Comparison of ENCODE assay signal across 8 mouse cellular contexts in the genomic region with DNA sequence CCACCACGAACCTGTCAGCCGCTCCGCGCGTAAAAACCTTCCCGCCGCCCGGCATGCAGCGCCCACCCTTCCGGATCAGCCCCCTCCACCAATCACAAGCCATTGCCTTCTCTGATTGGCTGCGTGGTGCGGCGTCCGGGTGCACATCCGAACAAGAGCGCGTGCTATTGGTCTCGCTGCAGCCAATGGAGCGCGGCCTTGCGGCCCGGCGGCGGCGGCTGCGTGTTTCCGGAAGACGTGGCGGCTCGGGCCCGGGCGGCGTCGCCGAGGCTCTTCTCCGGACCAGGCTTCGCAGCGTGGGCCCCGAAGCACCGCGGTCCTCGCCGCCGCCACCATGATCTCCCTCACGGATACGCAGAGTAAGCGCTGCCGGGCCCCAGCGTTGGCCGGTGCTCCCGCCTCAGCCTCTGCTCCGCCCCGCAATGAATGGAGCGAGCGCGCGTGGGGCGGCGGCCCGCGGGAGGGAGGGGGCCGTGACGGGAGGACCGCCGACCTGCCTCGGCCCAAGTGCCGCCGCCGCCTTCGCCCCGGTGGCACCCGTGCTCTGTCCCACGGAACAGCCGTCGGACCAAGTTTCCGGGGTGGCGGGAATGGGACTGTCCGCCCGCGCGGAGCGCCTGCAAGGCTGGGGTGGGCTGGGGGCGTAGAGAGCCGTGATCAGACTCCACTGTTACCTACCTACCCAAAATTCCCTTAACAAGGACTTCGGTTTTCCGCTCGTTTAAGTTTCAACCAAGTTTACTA. TPM values are rescaled to one million over a fixed set of nuclear protein-coding genes. Genes with fewer than 3 reads are reported as not detected.
DNase-seq lines count a peak whose midpoint lies in the region; ATAC-seq and TF ChIP-seq lines count a peak whose summit lies in the region.

Gene Recql, minus strand, starts transcription at position 77 of the 744 bp plus-strand sequence.
Gene Golt1b, plus strand, starts transcription at position 211 of the 744 bp plus-strand sequence.

- no peaks in the 10 kb centered on the region for H3K4me1 ChIP-seq in ES-Bruce4 (ENCODE audit: control insufficient read depth, insufficient read depth, low read length)
- H3K4me1 ChIP-seq in forebrain, embryonic 13.5 days, result peaks cover 26% of the 10 kb centered on the region
- peaks cover 15% of the 10 kb centered on the region for H3K4me1 ChIP-seq in liver, postnatal 0 days (ENCODE audit: insufficient read depth)
- peaks cover 6% of the 10 kb centered on the region; the same call in 1 of the 2 replicates for H3K4me1 ChIP-seq in neural tube, embryonic 14.5 days (ENCODE audit: control insufficient read depth, insufficient read depth, low read length)

- no peaks in the 10 kb centered on the region; the same call in 1 of the 2 replicates for H3K36me3 ChIP-seq in ES-Bruce4 (ENCODE audit: control insufficient read depth, insufficient read depth, low read length, poor library complexity, severe bottlenecking)
- H3K36me3 ChIP-seq in forebrain, embryonic 13.5 days (ENCODE audit: poor library complexity, severe bottlenecking), result no peaks in the 10 kb centered on the region
- H3K36me3 ChIP-seq in liver, postnatal 0 days (replicated peaks; ENCODE audit: insufficient read depth, low read length), result no peaks in the 10 kb centered on the region
- no peaks in the 10 kb centered on the region for H3K36me3 ChIP-seq in neural tube, embryonic 14.5 days (ENCODE audit: control insufficient read depth, insufficient read depth, low read length)

- peak; percentile 99 for ATAC-seq in cerebellum, adult (ENCODE audit: insufficient number of reproducible peaks, low FRiP score, low TSS enrichment)
- peak; percentile 100 for ATAC-seq in forebrain, embryonic 13.5 days
- ATAC-seq in liver, postnatal 0 days, result peak; percentile 99
- ATAC-seq in neural tube, embryonic 14.5 days (ENCODE audit: low read depth), result peak; percentile 100

- H3K27me3 ChIP-seq in ES-Bruce4 (ENCODE audit: control insufficient read depth, insufficient read depth, low read length, poor library complexity, severe bottlenecking), result no peaks in the 10 kb centered on the region
- H3K27me3 ChIP-seq in forebrain, embryonic 13.5 days, result no peaks in the 10 kb centered on the region
- H3K27me3 ChIP-seq in liver, postnatal 0 days (ENCODE audit: insufficient read depth, low read length), result no peaks in the 10 kb centered on the region
- no peaks in the 10 kb centered on the region for H3K27me3 ChIP-seq in neural tube, embryonic 14.5 days (ENCODE audit: control insufficient read depth, insufficient read depth, low read length)

- WGBS in forebrain, embryonic 13.5 days, result under 1% methylated on average over 76 of the region's 87 CpGs
- WGBS in large intestine, adult 2 months, result 1% methylated on average over 87 of the region's 87 CpGs
- under 1% methylated on average over 69 of the region's 87 CpGs for WGBS in liver, postnatal 0 days (ENCODE audit: insufficient replicate concordance)
- under 1% methylated on average over 77 of the region's 87 CpGs for WGBS in neural tube, embryonic 14.5 days

- no peak for TF ChIP-seq EP300 in ES-Bruce4 (IDR thresholded peaks at IDR 0.05; ENCODE audit: insufficient read depth, low read depth, low read length)
- peak; percentile 37; the same call in 1 of the 2 replicates for TF ChIP-seq EP300 in liver, postnatal 0 days (IDR thresholded peaks at IDR 0.05; ENCODE audit: low read depth)

- no peaks in the 10 kb centered on the region for H3K9me3 ChIP-seq in ES-Bruce4 (replicated peaks; ENCODE audit: control insufficient read depth, insufficient read depth, low read length, poor library complexity, severe bottlenecking)
- H3K9me3 ChIP-seq in forebrain, embryonic 13.5 days (replicated peaks), result no peaks in the 10 kb centered on the region
- H3K9me3 ChIP-seq in liver, postnatal 0 days (ENCODE audit: low read length), result no peaks in the 10 kb centered on the region
- no peaks in the 10 kb centered on the region for H3K9me3 ChIP-seq in neural tube, embryonic 14.5 days (ENCODE audit: control insufficient read depth, low read length)

- intact Hi-C loops in heart, postnatal 10 days (cut with DNase I), result loop anchor here (5.0 to 10.0 kb wide), 3 partner anchors 40 to 368 kb away; partner anchors contain the start of genes Cmas and Pyroxd1

- no peak within 1 kb of the TSS for H3K27ac ChIP-seq in ES-Bruce4 (ENCODE audit: insufficient read depth, low read length)
- H3K27ac ChIP-seq in forebrain, embryonic 13.5 days, result 0 out of 2 replicates have a peak within 1 kb of the TSS, but pooled peaks have one; percentile 14
- peak within 1 kb of the TSS; percentile 84 for H3K27ac ChIP-seq in liver, postnatal 0 days (ENCODE audit: low read depth)
- H3K27ac ChIP-seq in neural tube, embryonic 14.5 days (ENCODE audit: low read depth, low read length), result no peak within 1 kb of the TSS; the same call in 1 of the 2 replicates

- no peak for TF ChIP-seq CTCF in ES-Bruce4 (IDR thresholded peaks at IDR 0.05; ENCODE audit: low read depth, low read length)
- TF ChIP-seq CTCF in liver, postnatal 0 days (IDR thresholded peaks at IDR 0.05; ENCODE audit: low read depth), result no peak

- peak within 1 kb of the TSS; percentile 87 for H3K4me2 ChIP-seq in forebrain, embryonic 13.5 days
- H3K4me2 ChIP-seq in liver, postnatal 0 days (ENCODE audit: low read depth, low read length), result peak within 1 kb of the TSS; percentile 95
- peak within 1 kb of the TSS; percentile 79 for H3K4me2 ChIP-seq in neural tube, embryonic 14.5 days (ENCODE audit: low read depth, low read length)

- TF ChIP-seq POLR2A in ES-Bruce4 (IDR thresholded peaks at IDR 0.05; ENCODE audit: insufficient read depth, low read length), result no peak

- peak within 1 kb of the TSS; percentile 93 for H3K4me3 ChIP-seq in ES-Bruce4 (ENCODE audit: low read depth, low read length)
- H3K4me3 ChIP-seq in forebrain, embryonic 13.5 days, result peak within 1 kb of the TSS; percentile 98
- H3K4me3 ChIP-seq in liver, postnatal 0 days (ENCODE audit: low read depth, low read length), result peak within 1 kb of the TSS; percentile 89
- peak within 1 kb of the TSS; percentile 98 for H3K4me3 ChIP-seq in neural tube, embryonic 14.5 days (ENCODE audit: low read depth, low read length)

- peak within 1 kb of the TSS; percentile 91 for H3K9ac ChIP-seq in ES-Bruce4 (ENCODE audit: low read depth, poor library complexity, severe bottlenecking)
- peak within 1 kb of the TSS; percentile 84 for H3K9ac ChIP-seq in forebrain, embryonic 13.5 days
- H3K9ac ChIP-seq in liver, postnatal 0 days (replicated peaks), result peak within 1 kb of the TSS; percentile 94
- peak within 1 kb of the TSS; percentile 88 for H3K9ac ChIP-seq in neural tube, embryonic 14.5 days (replicated peaks; ENCODE audit: low read depth, low read length)

- DNase-seq in heart, postnatal 10 days, result peak; percentile 99
- DNase-seq in large intestine, adult 2 months (ENCODE audit: low read depth, low spot score), result peak; percentile 88
- peak; percentile 98 for DNase-seq in liver, postnatal 0 days
- DNase-seq in testis, postnatal 10 days (ENCODE audit: low spot score), result peak; percentile 98

RNA-seq across cellular contexts. Expression of gene Recql, which starts in this region (rescaled TPM):
- 55.0 and 55.6 TPM in 2 replicates for polyA plus RNA-seq in ES-Bruce4 (2011; ENCODE audit: insufficient read depth, insufficient read length, low read depth, missing spikeins)
- 35.4 and 36.2 TPM in 2 replicates for polyA plus RNA-seq in forebrain, embryonic 13.5 days (2015; fragmentation: Nextera tagmentation; extraction: Ambion mirVana)
- total RNA-seq in heart, postnatal 10 days (2021), result 10 to 100 TPM; 10.7 to 13.0 TPM
- polyA plus RNA-seq in large intestine, adult 2 months (2012; rRNA removed), result 4.3 and 5.4 TPM in 2 replicates
- polyA plus RNA-seq in liver, postnatal 0 days (2015; fragmentation: Nextera tagmentation; extraction: Ambion mirVana), result 5.8 and 7.3 TPM in 2 replicates
- 27.9 and 32.3 TPM in 2 replicates for polyA plus RNA-seq in neural tube, embryonic 14.5 days (2014; fragmentation: Nextera tagmentation; extraction: Ambion mirVana)

RNA-seq across cellular contexts. Expression of gene Golt1b, which starts in this region (rescaled TPM):
- polyA plus RNA-seq in ES-Bruce4 (2011; ENCODE audit: insufficient read depth, insufficient read length, low read depth, missing spikeins), result 61.4 and 68.0 TPM in 2 replicates
- 83.8 and 90.1 TPM in 2 replicates for polyA plus RNA-seq in forebrain, embryonic 13.5 days (2015; fragmentation: Nextera tagmentation; extraction: Ambion mirVana)
- total RNA-seq in heart, postnatal 10 days (2021), result 10 to 100 TPM; 22.2 to 25.1 TPM
- 7.7 and 8.0 TPM in 2 replicates for polyA plus RNA-seq in large intestine, adult 2 months (2012; rRNA removed)
- polyA plus RNA-seq in liver, postnatal 0 days (2015; fragmentation: Nextera tagmentation; extraction: Ambion mirVana), result 15.9 and 18.0 TPM in 2 replicates
- 80.4 and 87.0 TPM in 2 replicates for polyA plus RNA-seq in neural tube, embryonic 14.5 days (2014; fragmentation: Nextera tagmentation; extraction: Ambion mirVana)

Comparison
In these comparisons a context has a peak if more than half of its experiments do, and no peak if none do; other contexts are left out.
1. H3K27ac ChIP-seq: peak in forebrain, embryonic 13.5 days (single experiment) and liver, postnatal 0 days (single experiment); none in ES-Bruce4 (single experiment) and neural tube, embryonic 14.5 days (single experiment).
2. Peak in every context shown above with its lines, with median percentiles within 50 percentile points of each other: H3K4me3 ChIP-seq, H3K9ac ChIP-seq, ATAC-seq, H3K4me2 ChIP-seq and DNase-seq.